Mouse (Mus musculus): ENCODE data around the gene Dnajb6. TPM values are rescaled to one million over a fixed set of nuclear protein-coding genes. Genes with fewer than 3 reads are reported as not detected.
"Not testable (repeated sequence)": the region's sequence is repeated elsewhere in the genome, so short reads cannot be mapped to it uniquely, and the experiment has no call there.

Dnajb6 gene
- total RNA-seq (2021) = 100 to 1,000 TPM; 118 to 146 TPM
- long read RNA-seq, experiment 1, transcript Dnajb6-203 (8 exons, 1,605 nt) = major isoform, 52 of 111 reads
- long read RNA-seq, experiment 1, transcript Dnajb6-201 (10 exons, 2,918 nt) = minor isoform, 42 of 111 reads
- long read RNA-seq, experiment 1, partial matches to known transcripts = 3 of 111 reads
- long read RNA-seq, experiment 1, other reads (novel, unspliced or antisense) = 14 of 111 reads
- long read RNA-seq, experiment 2, transcript Dnajb6-203 (8 exons, 1,605 nt) = major isoform, 141 of 266 reads
- long read RNA-seq, experiment 2, transcript Dnajb6-201 (10 exons, 2,918 nt) = minor isoform, 93 of 266 reads
- long read RNA-seq, experiment 2, partial matches to known transcripts = 10 of 266 reads
- long read RNA-seq, experiment 2, other reads (novel, unspliced or antisense) = 21 of 266 reads

DNA sequence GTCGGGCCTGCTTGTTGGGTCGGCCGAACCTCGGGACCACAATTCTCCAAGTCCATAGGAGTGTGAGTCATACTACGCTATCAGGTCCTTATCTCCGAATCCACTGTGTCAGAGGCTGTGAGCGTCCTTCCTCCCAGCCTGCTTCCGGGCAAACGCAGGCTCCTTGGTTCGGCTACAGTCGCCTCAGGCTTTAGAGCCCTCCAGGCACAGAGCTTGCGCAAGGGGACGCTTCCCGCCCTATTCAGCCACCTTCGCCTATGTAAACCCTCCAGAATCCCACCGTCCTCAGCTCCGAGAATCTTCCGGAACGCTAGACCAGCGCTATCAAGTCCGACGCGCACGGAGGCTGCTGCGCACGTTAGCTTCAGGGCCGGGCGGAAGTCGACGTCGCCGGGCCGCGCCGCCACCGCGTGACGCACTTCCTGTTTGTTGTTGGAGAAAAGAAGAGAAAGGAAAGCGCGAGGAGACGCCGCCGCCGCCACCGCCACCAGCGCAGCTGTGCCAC, at the start of gene Dnajb6, which contains the start of gene Gm5129:
Gene Dnajb6, plus strand, starts transcription at position 132 of the 505 bp plus-strand sequence.
Gene Gm5129, minus strand, starts transcription at position 380 of the 505 bp plus-strand sequence.
- peak; percentile 98 to 99 for DNase-seq (ENCODE audit: low spot score in 2 of 2)

DNA sequence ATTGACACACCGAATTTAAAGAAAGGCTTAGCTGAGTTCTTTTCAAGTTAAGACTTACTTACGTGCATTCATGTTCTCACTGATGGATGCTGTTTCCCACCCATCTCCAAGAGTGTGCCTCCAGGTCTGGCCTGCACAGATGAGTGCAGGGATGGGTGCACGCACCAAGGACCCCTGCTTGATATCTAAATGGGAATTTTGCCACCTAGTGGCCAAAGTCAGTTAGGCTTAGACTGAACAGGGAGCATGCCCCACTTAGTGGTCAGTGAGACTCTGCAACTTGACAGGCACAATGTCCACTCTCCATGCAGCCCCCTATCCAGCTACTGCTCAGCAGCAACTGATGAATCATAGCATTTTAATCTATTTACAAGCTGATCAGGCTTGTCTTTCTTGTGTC, 47.8 kb upstream of the Dnajb6 start:
- no peak for DNase-seq (ENCODE audit: low spot score in 2 of 2)

DNA sequence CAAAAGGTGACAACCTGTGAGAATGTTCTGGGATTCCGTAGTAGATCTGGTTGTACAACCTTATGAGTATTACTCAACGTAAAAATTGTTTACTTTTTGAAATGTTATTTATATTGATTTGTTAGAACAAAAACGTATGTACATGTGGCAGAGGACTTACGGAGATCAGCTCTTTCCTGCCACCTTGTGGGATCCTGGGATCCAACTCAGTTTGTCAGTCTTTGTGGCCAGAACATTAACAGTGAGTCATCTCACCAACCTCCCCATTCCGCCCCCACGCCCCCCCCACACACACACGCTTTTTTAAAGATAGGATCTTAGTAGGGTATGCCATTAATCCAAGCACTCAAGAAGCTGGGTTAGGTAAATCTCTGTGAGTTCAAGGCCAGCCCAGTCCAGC, 47.1 kb upstream of the Dnajb6 start:
- no peak for DNase-seq (ENCODE audit: low spot score in 2 of 2)

DNA sequence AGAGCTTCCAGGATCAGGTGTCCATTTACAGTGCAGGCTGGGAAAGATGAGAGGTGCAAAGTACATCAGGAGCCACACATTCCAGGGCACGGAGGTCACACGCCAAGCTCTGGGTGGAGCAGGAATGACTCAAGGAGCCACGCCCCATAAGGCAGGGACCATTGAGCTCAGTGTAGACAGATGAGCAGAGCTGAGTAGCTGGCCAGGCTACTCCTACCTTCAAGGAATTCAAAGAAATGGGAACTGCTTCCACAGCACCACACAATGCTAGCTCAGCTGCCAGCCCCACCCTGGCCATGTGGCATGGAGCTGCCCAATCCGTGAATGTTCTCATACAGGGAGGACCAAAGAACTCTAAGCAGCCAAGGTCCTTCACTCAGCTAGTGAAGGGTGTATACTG, 37.0 kb upstream of the Dnajb6 start:
- no peak for DNase-seq (ENCODE audit: low spot score in 2 of 2)

DNA sequence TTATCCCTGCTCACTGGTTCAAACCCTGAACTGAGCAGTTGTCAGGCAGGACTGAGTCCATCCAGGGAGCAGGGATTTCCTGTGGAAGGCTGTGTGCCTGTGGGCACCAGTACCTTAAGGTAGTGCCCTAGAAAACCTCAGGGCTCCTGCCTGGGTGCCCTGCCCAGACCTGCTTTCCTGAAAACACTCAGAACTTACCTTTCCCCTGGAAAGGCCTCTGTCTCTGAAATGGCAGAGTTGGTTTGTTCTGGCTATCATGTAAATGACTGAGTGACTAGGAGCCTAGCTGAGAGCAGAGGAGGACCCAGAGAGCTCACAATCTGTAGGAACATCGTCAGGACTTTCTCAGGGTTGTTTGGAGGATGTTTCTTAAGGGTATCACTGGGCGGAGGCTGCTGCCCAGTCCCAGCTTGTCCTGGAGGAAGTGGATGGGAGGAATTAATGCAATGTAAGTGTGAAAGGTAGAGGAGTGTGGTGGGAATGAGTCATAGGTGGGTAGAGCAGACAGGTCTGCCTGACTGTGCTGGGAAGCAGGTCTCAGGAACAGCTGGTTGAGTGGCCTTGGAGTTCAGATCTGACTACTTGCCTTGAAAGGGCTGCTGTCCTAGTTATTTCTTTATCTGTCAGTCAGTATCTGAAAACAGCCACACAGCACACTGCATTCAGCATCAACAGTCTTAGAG, 35.8 kb upstream of the Dnajb6 start:
- DNase-seq (ENCODE audit: low spot score in 2 of 2) = no peak

DNA sequence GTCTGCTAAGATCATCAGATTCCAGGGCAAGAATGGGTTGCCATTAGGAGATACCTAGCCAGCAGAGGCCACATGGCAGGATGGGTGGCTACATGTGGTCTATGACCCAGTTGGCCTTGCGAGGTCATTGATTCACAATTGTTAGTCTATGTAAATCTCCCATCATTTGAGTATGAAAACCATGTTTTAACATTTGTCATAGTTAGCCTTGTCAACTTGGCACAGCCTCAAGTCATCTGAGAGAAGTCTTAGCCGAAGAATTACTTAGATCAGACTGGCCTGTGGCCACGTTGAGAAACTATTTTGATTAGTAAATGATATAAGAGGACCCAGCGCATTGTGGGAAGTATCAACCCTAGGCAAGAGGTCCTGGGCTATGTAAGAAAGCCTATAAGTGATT, 28.2 kb upstream of the Dnajb6 start:
- no peak for DNase-seq (ENCODE audit: low spot score in 2 of 2)

DNA sequence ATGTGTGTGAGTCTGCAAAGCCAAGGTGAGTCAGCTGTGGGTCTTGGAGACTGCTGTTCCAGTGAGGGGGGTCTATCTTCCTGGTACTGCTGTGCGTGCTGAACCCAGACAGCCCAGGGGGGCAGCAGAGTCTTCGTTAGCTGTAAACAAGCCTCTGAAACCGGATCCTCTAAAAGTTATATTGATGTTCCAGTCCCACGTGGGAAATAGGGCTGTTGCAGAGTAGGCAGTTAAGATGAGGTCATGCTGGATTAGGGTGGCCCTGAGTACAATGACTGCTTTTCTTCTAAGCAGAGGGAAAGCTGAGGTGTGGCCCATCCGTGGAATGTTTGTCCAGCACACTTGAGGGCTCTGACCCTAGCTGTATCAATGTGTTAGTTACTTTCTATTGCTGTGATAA, 27.2 kb upstream of the Dnajb6 start:
- no peak for DNase-seq (ENCODE audit: low spot score in 2 of 2)

DNA sequence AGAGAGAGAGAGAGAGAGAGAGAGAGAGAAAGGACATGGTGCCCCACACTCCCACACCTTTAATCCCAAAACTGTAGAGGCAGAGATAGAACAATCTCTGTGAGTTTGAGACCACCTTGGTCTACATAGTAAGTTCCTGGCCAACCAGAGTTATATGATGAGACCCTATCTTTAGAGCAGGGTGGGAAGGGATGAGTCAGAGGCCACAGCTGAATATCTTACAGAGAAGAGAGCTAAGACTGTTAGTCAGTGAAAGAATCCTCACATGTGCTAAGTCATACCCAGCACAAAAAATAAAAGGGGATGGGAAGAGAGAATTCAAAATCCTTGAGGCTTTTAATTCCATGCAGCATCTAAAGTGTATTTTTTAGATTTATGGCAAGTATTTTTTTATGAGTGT, 23.9 kb upstream of the Dnajb6 start:
- no peak for DNase-seq (ENCODE audit: low spot score in 2 of 2)

DNA sequence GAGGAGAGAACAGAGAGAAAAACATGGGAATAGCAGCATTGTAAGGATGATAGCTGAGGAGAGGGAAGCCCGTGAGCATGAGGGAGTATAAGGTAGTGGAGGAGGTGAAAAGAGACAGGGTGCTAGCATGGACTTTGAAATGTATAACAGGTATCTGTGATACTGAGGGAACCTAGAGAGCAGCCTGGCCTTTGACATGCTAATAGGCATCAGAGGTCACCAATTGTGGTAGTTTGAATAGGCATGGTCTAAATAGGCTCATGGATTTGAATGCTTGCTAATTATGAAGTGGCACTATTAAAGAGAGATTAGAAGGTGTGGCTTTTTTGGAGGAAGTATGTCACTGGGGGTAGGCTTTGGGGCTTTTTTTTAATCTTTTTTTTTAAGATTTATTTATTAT, 22.6 kb upstream of the Dnajb6 start:
- DNase-seq (ENCODE audit: low spot score in 2 of 2) = no peak

DNA sequence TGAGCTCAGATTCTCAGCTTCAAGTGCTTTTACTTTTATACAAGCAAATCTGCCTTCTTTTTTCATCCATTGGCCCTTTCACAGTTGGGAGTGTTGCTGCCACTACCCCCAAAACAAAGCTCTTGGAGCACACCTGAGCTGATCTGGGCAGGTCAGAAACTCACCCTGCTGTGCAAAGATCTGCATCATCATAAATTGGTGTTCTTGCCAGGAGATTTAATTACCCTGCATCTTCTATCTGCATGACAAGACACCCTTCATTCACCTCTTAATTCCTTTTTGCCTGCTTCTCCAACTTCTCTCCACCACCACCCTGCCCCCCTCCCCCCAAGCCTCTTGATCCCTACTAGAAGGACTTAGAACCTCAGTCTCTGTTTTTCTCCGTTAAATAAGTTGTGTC, 14.3 kb upstream of the Dnajb6 start:
- DNase-seq (ENCODE audit: low spot score in 2 of 2) = no peak

DNA sequence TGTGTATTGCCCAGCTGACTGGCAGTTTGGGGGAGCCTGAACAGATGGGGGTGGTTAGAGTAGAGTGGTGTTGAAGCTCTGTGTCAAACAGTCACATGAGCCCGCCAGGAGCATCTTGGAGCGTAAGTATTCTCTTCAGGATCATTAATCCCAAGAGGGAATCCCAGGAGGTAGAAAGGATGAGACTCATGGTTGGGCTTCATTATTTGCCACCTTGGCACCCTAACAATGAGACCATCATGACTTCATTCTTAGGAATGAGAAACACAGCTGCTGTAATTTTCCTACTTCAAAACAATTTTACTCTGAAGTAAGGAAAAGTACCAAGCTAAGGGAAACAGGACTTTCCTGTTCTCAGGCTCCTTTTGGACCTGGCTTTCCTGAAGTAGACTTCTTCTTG, 10.1 kb upstream of the Dnajb6 start:
- no peak for DNase-seq (ENCODE audit: low spot score in 2 of 2)

DNA sequence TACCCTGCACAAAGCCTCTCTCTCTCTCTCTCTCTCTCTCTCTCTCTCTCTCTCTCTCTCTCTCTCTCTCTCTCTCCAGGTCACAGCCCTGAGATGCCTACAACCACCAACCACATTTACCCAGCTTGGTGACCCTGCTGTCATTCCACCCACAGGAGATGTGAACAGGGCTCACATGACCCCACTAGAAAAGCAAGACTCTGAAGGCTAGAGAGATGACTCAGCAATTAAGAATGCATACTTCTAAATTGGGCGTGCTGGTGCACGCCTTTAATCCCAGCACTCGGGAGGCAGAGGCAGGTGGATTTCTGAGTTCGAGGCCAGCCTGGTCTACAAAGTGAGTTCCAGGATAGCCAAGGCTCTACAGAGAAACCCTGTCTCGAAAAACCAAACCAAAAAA, 9.4 kb upstream of the Dnajb6 start:
- DNase-seq (ENCODE audit: low spot score in 2 of 2) = not testable (repeated sequence)

DNA sequence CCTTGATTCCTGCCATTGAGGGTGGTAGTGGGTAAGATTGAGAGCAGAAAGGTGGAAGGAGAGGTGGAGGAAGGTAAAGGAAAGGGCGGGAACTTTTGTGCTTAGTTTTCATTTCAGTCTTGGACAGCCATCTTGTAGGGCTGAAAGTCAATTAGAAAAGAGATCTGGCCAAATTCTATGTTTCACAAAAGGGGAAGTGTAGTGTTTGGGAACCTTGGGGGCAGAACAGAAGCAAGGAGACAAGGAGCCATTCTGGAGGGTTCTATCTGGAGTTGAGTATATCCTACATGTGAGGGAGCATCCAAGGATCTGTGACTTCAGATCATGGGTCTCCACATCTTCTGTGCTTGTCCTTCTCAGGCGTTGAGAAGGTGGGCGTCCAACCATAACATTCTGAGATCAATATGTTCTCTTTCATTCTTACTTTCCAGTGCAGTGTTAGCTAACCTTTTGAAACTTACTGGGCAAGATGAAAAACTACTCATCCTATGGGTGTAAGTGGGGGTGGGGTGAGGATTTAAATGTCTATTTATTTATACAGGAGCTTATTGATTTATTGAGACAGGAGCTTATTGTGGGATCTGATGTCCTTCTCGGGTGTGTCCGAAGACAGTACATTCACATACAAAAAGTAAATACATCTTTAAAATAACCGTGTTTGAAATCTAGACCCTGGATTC, 517 bp upstream of the Dnajb6 start:
- DNase-seq (ENCODE audit: low spot score in 2 of 2) = no peak

DNA sequence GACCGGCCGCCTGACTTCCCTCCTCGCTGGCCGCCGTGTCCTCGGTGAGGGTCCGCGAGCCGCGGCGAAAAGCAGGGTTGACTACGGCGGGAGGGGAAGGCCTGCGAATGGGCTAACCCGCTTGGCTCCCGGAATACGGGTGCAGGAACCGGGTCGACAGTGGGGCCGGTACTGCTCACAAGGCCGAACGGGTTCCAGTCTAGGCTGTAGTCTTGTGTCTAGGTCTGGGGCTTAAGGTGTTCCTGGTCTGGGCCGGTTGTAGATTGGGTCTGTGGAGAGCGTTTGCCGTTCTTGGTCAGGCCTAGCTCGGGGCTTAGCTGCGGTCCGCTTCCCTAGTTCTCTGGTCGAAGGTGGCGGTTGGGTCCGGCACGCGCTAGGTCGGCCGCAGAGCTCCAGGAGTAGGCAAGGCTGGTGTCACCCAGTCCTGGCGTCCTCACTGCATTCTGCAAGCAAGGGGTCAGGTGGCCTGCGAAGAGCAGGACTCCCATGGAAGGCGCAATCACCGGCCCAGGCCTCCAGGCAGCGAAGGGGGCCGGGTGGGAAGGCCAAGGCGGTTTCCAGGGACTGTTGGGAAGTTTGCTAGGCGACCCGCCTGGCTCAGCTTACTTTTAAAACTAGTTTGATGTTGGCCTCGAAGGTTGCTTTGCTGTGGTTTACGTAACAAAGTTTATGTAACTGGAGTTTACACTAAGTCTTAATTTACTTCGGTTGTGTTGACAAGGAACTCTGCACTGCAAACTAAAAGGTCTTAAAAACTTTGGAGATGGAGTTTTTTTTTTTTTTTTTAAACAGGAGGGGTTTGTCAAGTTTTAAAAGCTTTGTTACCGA, 799 bp downstream of the Dnajb6 start:
- peak in 1 of 2 experiments; percentile 55 for DNase-seq (ENCODE audit: low spot score in 2 of 2)

DNA sequence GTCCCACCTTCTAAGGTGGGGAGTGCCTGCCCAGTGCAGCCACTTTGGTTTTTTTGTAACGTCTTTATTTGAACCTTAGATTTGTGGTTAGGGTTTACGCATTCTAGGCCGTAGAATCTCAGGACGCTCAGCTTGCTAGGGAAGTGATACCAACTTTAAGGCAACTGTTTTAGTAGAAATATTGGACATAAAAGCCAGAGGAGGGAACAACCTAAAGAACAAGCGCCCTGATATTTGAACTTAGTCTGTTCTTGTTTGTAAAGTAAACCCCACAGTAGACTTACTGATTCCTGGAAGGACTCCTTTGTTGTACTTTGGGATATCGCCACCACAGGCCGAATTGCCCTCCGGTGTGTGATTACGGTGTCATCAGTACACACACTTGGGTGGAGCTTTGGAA, 1.5 kb downstream of the Dnajb6 start:
- no peak for DNase-seq (ENCODE audit: low spot score in 2 of 2)

DNA sequence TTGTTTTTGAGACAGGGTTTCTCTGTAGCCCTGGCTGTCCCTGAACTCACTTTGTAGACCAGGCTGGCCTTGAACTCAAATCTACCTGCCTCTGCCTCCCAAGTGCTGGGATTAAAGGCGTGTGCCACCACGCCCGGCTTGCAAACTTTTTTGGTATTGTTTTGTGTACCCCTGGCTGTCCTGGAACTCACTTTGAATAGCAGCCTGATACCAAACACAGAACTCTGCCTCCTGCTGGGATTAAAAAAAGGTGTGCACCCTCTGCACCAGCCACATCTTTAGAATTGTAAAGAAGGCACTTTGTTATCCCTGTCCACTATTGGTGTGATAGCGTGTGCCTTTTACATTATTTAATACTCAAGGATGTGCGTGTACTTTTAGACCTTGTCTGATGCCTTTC, 2.0 kb downstream of the Dnajb6 start:
- DNase-seq (ENCODE audit: low spot score in 2 of 2) = no peak

DNA sequence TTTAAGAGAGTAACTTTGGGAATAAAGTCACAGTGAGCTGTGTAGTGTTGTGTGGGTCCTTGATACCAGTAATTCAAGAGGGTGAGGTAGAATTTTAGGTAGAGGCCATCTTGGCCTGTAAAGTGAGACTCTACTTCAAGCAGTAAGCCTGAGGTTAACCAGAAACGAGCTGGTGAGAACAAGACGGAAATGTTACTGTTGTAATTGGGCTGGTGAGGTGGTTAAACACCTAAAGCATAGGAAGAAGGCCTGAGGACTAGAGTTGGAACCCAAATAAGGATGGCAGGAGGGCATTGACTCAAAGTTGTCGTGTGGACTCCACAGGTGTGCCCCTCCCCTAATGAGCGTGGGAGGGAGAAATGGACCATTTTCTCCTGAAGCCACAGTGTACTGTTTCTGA, 2.6 kb downstream of the Dnajb6 start:
- DNase-seq (ENCODE audit: low spot score in 2 of 2) = no peak

DNA sequence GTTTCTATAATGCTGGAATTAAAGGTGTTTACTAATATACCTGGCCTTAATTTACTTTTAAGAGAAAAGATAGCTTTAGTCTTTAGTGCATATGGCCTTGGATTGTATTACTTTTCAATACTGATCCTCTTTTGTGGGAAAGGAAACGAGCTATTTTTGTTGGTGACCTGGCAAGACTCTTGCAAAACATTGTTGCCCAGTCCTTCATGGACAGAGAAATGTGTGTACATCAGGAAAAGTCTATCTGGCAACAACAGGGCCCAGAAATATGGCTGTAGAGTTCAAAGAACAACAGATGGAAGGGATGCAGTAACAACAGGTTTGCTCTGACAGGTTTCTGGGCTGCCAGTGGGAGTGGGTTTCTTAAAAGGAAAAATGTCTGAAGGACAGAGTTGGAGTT, 5.2 kb downstream of the Dnajb6 start:
- DNase-seq (ENCODE audit: low spot score in 2 of 2) = no peak

DNA sequence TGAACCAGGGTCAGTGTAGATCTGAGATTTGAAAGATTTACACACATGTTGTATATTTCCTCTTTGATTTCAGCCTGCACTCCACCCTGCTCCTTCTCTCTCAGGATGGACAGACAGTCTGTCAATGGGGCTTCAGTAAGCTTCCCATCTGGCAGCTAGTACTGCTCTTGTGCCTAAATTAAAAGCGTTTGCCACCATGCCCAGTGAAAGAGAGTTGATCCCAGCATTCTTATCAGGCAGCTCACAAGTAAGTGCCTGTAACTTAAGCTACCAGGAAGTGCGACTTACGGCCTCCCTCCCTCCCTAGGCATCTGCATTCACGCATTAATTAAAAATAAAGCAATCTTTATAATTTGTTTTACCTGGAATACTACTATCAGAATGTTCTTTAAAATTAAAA, 5.6 kb downstream of the Dnajb6 start:
- DNase-seq (ENCODE audit: low spot score in 2 of 2) = no peak

DNA sequence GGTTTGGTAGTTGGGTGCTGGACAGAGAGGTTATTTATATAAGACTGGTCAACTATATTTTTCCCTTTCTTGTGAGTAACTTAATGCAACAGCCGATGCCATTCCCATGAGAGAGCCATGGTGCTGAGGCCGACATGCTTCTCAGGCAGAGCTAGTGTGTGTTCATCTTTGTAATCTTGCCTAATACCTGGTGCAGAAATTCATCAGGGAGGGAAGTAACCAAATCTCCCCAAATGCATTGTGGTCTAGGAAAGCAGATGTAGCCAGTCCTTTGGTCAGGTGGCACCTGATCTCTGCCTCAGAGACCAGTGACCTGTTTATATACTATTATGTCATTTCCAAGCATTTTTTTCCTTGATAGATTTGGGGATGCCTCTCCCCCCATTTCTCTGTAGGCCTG, 12.2 kb downstream of the Dnajb6 start:
- no peak for DNase-seq (ENCODE audit: low spot score in 2 of 2)

DNA sequence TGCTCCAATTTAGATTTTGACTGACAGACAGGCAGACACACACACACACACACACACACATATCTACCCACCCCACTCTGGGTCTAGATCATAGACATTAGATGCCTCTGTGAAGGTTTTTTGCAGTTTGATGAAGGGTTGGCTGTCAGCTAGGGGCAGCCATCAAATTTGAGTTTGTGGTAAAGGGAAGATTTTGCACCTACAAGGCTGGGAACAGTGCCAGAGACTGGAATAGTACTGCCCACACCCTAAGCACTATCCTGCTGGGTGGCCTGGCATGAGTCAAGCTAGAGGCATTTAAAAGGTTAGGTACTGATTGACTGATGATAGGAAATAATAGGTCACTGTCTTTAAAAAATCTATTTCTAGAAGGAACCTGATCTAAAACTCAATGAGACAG, 15.8 kb downstream of the Dnajb6 start:
- no peak for DNase-seq (ENCODE audit: low spot score in 2 of 2)
